Mouse (Mus musculus): ENCODE data around the gene Map3k13. TPM values are rescaled to one million over a fixed set of nuclear protein-coding genes. Genes with fewer than 3 reads are reported as not detected.

Gene Map3k13
- total and polyA plus RNA-seq, 3 experiments: 0.23 to 0.82 TPM; not detected in 1

DNA sequence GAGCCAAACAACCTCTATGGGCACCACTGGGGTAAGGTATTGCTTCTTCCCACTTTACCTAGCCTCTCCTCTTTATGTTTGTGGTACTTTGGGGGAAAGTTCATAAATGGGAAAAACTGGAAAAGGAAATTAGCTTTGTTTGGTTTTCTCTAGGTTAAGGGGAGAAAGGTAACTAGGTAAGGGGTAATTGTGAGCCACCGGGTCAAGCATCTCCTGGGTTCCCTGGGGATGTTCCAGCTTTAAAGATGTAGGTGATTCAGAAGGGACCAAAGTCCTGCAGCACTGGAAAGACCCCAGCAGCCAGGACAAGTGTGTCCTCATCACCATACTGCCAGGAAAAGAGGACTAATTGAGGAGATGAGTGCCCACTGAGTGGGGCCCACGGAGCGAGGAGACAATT, 12.3 kb upstream of the Map3k13 start:
- Histone ChIP-seq H3K27ac (ENCODE audit: control insufficient read depth, low read depth, low read length) (no peak overlapping the region), H3K27me3 (ENCODE audit: control insufficient read depth in 1 of 2, insufficient read depth in 2 of 2, low read length in 2 of 2) (no peaks in the 10 kb centered on the region), H3K9ac (ENCODE audit: control insufficient read depth, low read depth, low read length, poor library complexity, severe bottlenecking) (no peak overlapping the region), H3K79me2 (ENCODE audit: control insufficient read depth, insufficient read depth, low read length, poor library complexity) (no peaks in the 10 kb centered on the region), H3K4me3 (ENCODE audit: control insufficient read depth in 1 of 2, insufficient read depth in 1 of 2, low read depth in 2 of 2, low read length in 2 of 2) (no peak overlapping the region), H3K4me1 (ENCODE audit: control insufficient read depth in 1 of 2, insufficient read depth in 2 of 2, low read length in 2 of 2) (no peaks in the 10 kb centered on the region), H3K36me3 (ENCODE audit: control insufficient read depth in 1 of 2, insufficient read depth in 2 of 2, low read length in 2 of 2) (no peaks in the 10 kb centered on the region), H3K9me3 (replicated peaks; ENCODE audit: insufficient read depth, low read length) (no peaks in the 10 kb centered on the region)
- no peak for DNase-seq (ENCODE audit: low read depth, low spot score)
- TF ChIP-seq GATA1 (IDR thresholded peaks at IDR 0.05; ENCODE audit: low read depth, low read length) (no peak), TCF12 (IDR thresholded peaks at IDR 0.05; ENCODE audit: low read depth, low read length) (no peak), HCFC1 (IDR thresholded peaks at IDR 0.05; ENCODE audit: low read depth, low read length) (no peak), NELFE (IDR thresholded peaks at IDR 0.05; ENCODE audit: low read depth, low read length) (no peak), TAL1 (IDR thresholded peaks at IDR 0.05; ENCODE audit: low read length) (no peak), ETS1 (IDR thresholded peaks at IDR 0.05; ENCODE audit: low read depth, low read length) (no peak), RCOR1 (IDR thresholded peaks at IDR 0.05; ENCODE audit: low read depth, low read length) (no peak), ELF1 (IDR thresholded peaks at IDR 0.05; ENCODE audit: low read depth, low read length) (no peak), KAT2A (conservative IDR thresholded peaks at IDR 0.05; ENCODE audit: low read depth, low read length) (no peak), POLR2AphosphoS5 (IDR thresholded peaks at IDR 0.05; ENCODE audit: borderline replicate concordance, low read depth, low read length) (no peak), JUND (IDR thresholded peaks at IDR 0.05; ENCODE audit: low read depth, low read length) (no peak)

DNA sequence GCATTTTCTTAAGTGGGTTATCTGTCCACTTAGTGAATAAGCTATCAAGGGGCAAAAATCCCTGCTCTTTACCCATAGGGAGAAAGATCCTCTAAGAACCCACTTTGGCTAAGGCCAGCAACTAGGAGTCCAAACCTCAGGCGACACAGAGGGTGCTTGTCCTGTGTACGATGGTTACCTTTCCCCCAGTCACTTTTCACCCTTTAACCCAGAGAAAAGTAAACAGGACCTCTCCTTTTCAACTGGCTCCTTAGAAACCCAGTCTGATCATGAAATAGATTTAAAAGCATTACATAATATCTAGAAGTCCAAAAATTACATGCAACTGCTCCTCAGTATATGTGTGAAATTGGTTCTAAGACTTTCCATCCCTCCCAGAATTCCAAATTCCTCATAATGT, 11.3 kb upstream of the Map3k13 start:
- no peak overlapping the region for H3K27ac ChIP-seq (ENCODE audit: control insufficient read depth, low read depth, low read length)
- no peaks in the 10 kb centered on the region for H3K27me3 ChIP-seq (ENCODE audit: control insufficient read depth in 1 of 2, insufficient read depth in 2 of 2, low read length in 2 of 2)
- H3K9ac ChIP-seq (ENCODE audit: control insufficient read depth, low read depth, low read length, poor library complexity, severe bottlenecking): no peak overlapping the region
- H3K79me2 ChIP-seq (ENCODE audit: control insufficient read depth, insufficient read depth, low read length, poor library complexity): no peaks in the 10 kb centered on the region
- peaks cover 0 to 2% of the 10 kb centered on the region in 2 experiments; a peak in 1 of 4 replicates for H3K4me1 ChIP-seq (ENCODE audit: control insufficient read depth in 1 of 2, insufficient read depth in 2 of 2, low read length in 2 of 2)
- H3K4me3 ChIP-seq (ENCODE audit: control insufficient read depth in 1 of 2, insufficient read depth in 1 of 2, low read depth in 2 of 2, low read length in 2 of 2): no peak overlapping the region
- DNase-seq (ENCODE audit: low read depth, low spot score): no peak
- H3K36me3 ChIP-seq (ENCODE audit: control insufficient read depth in 1 of 2, insufficient read depth in 2 of 2, low read length in 2 of 2): no peaks in the 10 kb centered on the region
- H3K9me3 ChIP-seq (replicated peaks; ENCODE audit: insufficient read depth, low read length): no peaks in the 10 kb centered on the region
- TF ChIP-seq KAT2A (conservative IDR thresholded peaks at IDR 0.05; ENCODE audit: low read depth, low read length) (no peak), NELFE (IDR thresholded peaks at IDR 0.05; ENCODE audit: low read depth, low read length) (no peak), RCOR1 (IDR thresholded peaks at IDR 0.05; ENCODE audit: low read depth, low read length) (no peak), GATA1 (IDR thresholded peaks at IDR 0.05; ENCODE audit: low read depth, low read length) (no peak), ZNF384 (IDR thresholded peaks at IDR 0.05; ENCODE audit: low read depth, low read length) (no peak)

DNA sequence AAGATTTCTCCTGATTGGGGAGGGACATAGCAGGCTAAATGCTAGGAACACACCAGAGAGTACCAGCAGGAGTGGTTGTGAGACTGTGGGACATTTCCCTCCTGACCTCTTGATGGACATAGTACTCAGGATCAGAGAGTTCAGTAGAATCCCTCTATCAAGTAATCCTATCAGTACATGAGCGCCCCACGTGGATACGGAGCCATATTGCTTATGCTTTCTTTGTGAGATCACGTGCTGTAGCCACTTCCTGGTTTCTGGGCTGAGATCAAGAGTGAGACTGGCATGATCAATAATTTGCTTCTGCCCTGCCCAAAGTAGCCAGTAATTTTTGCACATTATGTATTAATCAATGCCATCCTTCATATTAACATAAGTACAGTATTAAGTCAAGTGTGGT, 9.1 kb upstream of the Map3k13 start:
- no peak for DNase-seq (ENCODE audit: low read depth, low spot score)
- no peak overlapping the region for H3K4me3 ChIP-seq (ENCODE audit: control insufficient read depth in 1 of 2, insufficient read depth in 1 of 2, low read depth in 2 of 2, low read length in 2 of 2)
- no peak overlapping the region for H3K9ac ChIP-seq (ENCODE audit: control insufficient read depth, low read depth, low read length, poor library complexity, severe bottlenecking)
- H3K36me3 ChIP-seq (ENCODE audit: control insufficient read depth in 1 of 2, insufficient read depth in 2 of 2, low read length in 2 of 2): no peaks in the 10 kb centered on the region
- no peaks in the 10 kb centered on the region for H3K79me2 ChIP-seq (ENCODE audit: control insufficient read depth, insufficient read depth, low read length, poor library complexity)
- no peaks in the 10 kb centered on the region for H3K9me3 ChIP-seq (replicated peaks; ENCODE audit: insufficient read depth, low read length)
- H3K27ac ChIP-seq (ENCODE audit: control insufficient read depth, low read depth, low read length): no peak overlapping the region
- no peaks in the 10 kb centered on the region for H3K27me3 ChIP-seq (ENCODE audit: control insufficient read depth in 1 of 2, insufficient read depth in 2 of 2, low read length in 2 of 2)
- TF ChIP-seq HCFC1 (IDR thresholded peaks at IDR 0.05; ENCODE audit: low read depth, low read length) (no peak), ETS1 (IDR thresholded peaks at IDR 0.05; ENCODE audit: low read depth, low read length) (no peak), UBTF (IDR thresholded peaks at IDR 0.05; ENCODE audit: borderline replicate concordance, insufficient read depth, low read depth, low read length) (no peak), MAX (IDR thresholded peaks at IDR 0.05; ENCODE audit: low read length) (no peak), ZKSCAN1 (IDR thresholded peaks at IDR 0.05; ENCODE audit: low read depth, low read length) (no peak)
- H3K4me1 ChIP-seq (ENCODE audit: control insufficient read depth in 1 of 2, insufficient read depth in 2 of 2, low read length in 2 of 2): peaks cover 0 to 2% of the 10 kb centered on the region in 2 experiments; a peak in 1 of 4 replicates

All from MEL (cell line).